Mouse (Mus musculus) neural tube, embryonic 13.5 days (tissue): ENCODE results near the gene BC067074. TPM values are rescaled to one million over a fixed set of nuclear protein-coding genes. Genes with fewer than 3 reads are reported as not detected.

Experiments
- ATAC-seq: fragments of 200-750 bp; cut with Nextera tagmentation; 2 replicates; pipeline ENCODE4 v1.8.0; 2017; ENCODE audit warnings: low read depth, mild to moderate bottlenecking, moderate TSS enrichment, moderate library complexity
- H3K27ac ChIP-seq: fragments of 300-500 bp; sonication (generic); replicated peaks from 2 replicates; pipeline ENCODE4 v1.5.1; 2015; ENCODE audit warnings: moderate library complexity, mild to moderate bottlenecking, inconsistent platforms
- H3K27me3 ChIP-seq: fragments of 300-500 bp; sonication (generic); 2 replicates; pipeline ENCODE4 v1.6.1; 2015; ENCODE audit warnings: mild to moderate bottlenecking, inconsistent platforms
- H3K36me3 ChIP-seq: fragments of 300-500 bp; sonication (generic); 2 replicates; pipeline ENCODE4 v1.6.1; 2015; ENCODE audit warnings: mild to moderate bottlenecking, inconsistent platforms
- H3K4me1 ChIP-seq: fragments of 300-500 bp; sonication (generic); replicated peaks from 2 replicates; pipeline ENCODE4 v1.6.1; 2015; ENCODE audit warnings: inconsistent platforms
- H3K4me2 ChIP-seq: fragments of 300-500 bp; sonication (generic); 2 replicates; pipeline ENCODE4 v1.6.1; 2015; ENCODE audit warnings: inconsistent platforms, mild to moderate bottlenecking, moderate library complexity
- H3K4me3 ChIP-seq: fragments of 300-500 bp; sonication (generic); 2 replicates; pipeline ENCODE4 v1.5.1; 2015; ENCODE audit warnings: mild to moderate bottlenecking, inconsistent platforms
- H3K9ac ChIP-seq: fragments of 300-500 bp; sonication (generic); 2 replicates; pipeline ENCODE4 v1.6.1; 2015; ENCODE audit warnings: moderate library complexity, mild to moderate bottlenecking, inconsistent platforms
- H3K9me3 ChIP-seq: fragments of 300-500 bp; sonication (generic); 2 replicates; pipeline ENCODE4 v1.6.1; 2016; ENCODE audit warnings: inconsistent platforms
- WGBS: fragments of 180-500 bp; shearing (Covaris S2); methylation state at CpG from one replicate; pipeline ENCODE4 v1.1.7; 2015; 5-methylcytosine and 5-hydroxymethylcytosine counted together
- polyA plus RNA-seq: library from polyadenylated mRNA; unstranded; fragments of >200 nt; fragmentation: Nextera tagmentation; extraction: Ambion mirVana; gene quantifications from 2 replicates; pipeline ENCODE4 v1.2.1, GENCODE M21; 2015

BC067074 gene
- polyA plus RNA-seq, 1 experiment from 2014 or later = 0.59 TPM

GRCm38 (mm10) chr13:113421472-113421871 is 128.5 kb downstream of the BC067074 start:
- H3K9ac ChIP-seq = no peak overlapping the region
- H3K9me3 ChIP-seq = no peaks in the 10 kb centered on the region
- no peak overlapping the region for H3K4me2 ChIP-seq
- no peaks in the 10 kb centered on the region for H3K36me3 ChIP-seq
- H3K4me1 ChIP-seq = peaks cover 14% of the 10 kb centered on the region; the same call in 1 of the 2 replicates
- H3K27me3 ChIP-seq = no peaks in the 10 kb centered on the region
- H3K27ac ChIP-seq = no peak overlapping the region
- ATAC-seq = no peak
- 70% methylated on average over 3 of the region's 3 CpGs for WGBS
- H3K4me3 ChIP-seq = no peak overlapping the region

- no peaks in the 10 kb centered on the region for H3K9me3 ChIP-seq
- no peak for ATAC-seq
- H3K4me3 ChIP-seq = no peak overlapping the region
- no peaks in the 10 kb centered on the region for H3K27me3 ChIP-seq
- no peak overlapping the region for H3K9ac ChIP-seq
- 91% methylated on average over 7 of the region's 7 CpGs for WGBS
- peaks cover 3% of the 10 kb centered on the region; the same call in 1 of the 2 replicates for H3K4me1 ChIP-seq
- no peaks in the 10 kb centered on the region for H3K36me3 ChIP-seq
- no peak overlapping the region for H3K27ac ChIP-seq
- no peak overlapping the region for H3K4me2 ChIP-seq
These were observed 130.9 kb downstream of the BC067074 start for GRCm38 (mm10) chr13:113423825-113424224.

- no peak overlapping the region for H3K27ac ChIP-seq
- H3K4me3 ChIP-seq = no peak overlapping the region
- no peak for ATAC-seq
- H3K4me2 ChIP-seq = no peak overlapping the region
- H3K36me3 ChIP-seq = no peaks in the 10 kb centered on the region
- no peak overlapping the region for H3K9ac ChIP-seq
- H3K4me1 ChIP-seq = no peaks in the 10 kb centered on the region
- H3K9me3 ChIP-seq = 0 out of 2 replicates have a peak, but pooled peaks cover under 1% of the 10 kb centered on the region
- WGBS = 92% methylated on average over 4 of the region's 4 CpGs
- no peaks in the 10 kb centered on the region for H3K27me3 ChIP-seq
These were observed 132.9 kb downstream of the BC067074 start for GRCm38 (mm10) chr13:113425907-113426306.

Other genes starting within 250 kb of the BC067074 start
- gene Gpx8, start 246.7 kb upstream of the BC067074 start, polyA plus RNA-seq = 81.0 and 94.9 TPM in 2 replicates
- not detected in 2 replicates for gene Gzma, start 192.2 kb upstream of the BC067074 start, polyA plus RNA-seq
- gene Esm1, start 83.5 kb upstream of the BC067074 start, polyA plus RNA-seq = 1.5 and 1.7 TPM in 2 replicates
- gene Gzmk, start 67.3 kb upstream of the BC067074 start, polyA plus RNA-seq = not detected in 2 replicates